Mouse (Mus musculus) G1E (cell line): ENCODE results near the gene Tln2.

Experiments
- CTCF ChIP-seq: IDR thresholded peaks from 2 replicates; pipeline ENCODE4 v1.5.1; 2012; ENCODE audit warnings: low read depth, low read length, inconsistent platforms, mixed read lengths
- GATA1 ChIP-seq: IDR thresholded peaks from 2 replicates; pipeline ENCODE4 v1.6.1; 2012; ENCODE audit warnings: borderline replicate concordance, low read length, inconsistent platforms, mixed read lengths
- GATA2 ChIP-seq: IDR thresholded peaks from 2 replicates; pipeline ENCODE4 v1.6.1; 2012; ENCODE audit warnings: low read depth, low read length, inconsistent platforms, borderline replicate concordance
- POLR2AphosphoS5 ChIP-seq: IDR thresholded peaks from 2 replicates; pipeline ENCODE4 v1.6.1; 2012; ENCODE audit warnings: low read depth, low read length, inconsistent platforms; ENCODE audit not compliant: insufficient replicate concordance
- TAL1 ChIP-seq: conservative IDR thresholded peaks from 2 replicates; pipeline ENCODE4 v1.6.1; 2012; ENCODE audit warnings: low read depth, low read length, inconsistent platforms, mixed read lengths

DNA sequence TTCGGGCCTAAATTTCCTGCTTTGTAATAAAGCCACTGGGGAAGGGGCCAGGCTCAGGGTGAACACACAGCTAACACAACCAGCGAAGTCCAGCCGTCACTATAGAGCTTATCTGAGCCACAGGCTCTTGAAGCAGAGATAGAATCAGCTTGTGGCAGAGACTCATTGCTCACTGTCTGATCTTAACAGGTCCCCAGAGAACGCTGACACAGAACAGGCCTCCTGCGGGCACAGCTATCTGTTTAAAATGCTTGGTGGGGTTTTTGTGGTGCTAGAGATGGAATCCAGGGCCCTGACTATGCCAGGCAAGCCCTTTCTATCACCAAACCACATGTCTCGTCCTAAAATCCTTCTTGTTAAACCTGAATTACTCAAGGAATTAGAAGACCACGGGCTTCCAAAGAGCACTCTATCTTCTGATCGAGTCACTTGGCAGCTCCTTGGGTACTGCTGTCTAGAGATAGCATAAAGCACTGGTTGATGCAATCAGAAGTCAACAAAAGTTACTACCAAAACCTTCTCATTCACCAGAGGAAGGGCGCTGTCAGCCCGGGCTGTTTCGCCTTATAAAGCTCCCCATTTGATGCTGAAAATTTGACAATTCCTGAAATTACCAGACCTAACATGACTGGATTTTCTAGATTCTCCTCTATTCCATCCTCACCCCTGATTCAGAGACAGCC lies 95.9 kb downstream of the Tln2 start:
- no peak for TF ChIP-seq CTCF
- no peak for TF ChIP-seq POLR2AphosphoS5
- no peak for TF ChIP-seq GATA1
- peak; percentile 66 for TF ChIP-seq TAL1
- TF ChIP-seq GATA2 = no peak
